Mouse (Mus musculus) neutrophil, adult 83 days (primary cell): ENCODE data around the gene Hap1. TPM values are rescaled to one million over a fixed set of nuclear protein-coding genes. Genes with fewer than 3 reads are reported as not detected.

ENCODE experiments used
- total RNA-seq, 2 experiments: library from RNA; stranded (reverse); gene quantifications; one replicate each; pipeline ENCODE4 v1.2.4; 2023

Hap1 gene
- total RNA-seq = under 1 TPM; 0.59 to 0.73 TPM

GRCm38 (mm10) chr11:100355972-100356818 is at the start of gene Hap1:
Gene Hap1, minus strand, starts transcription at chr11:100356128.

GRCm38 (mm10) chr11:100397600-100398389 is 41.9 kb upstream of the Hap1 start, which contains the start of gene Jup:
Gene Jup, minus strand, starts transcription at chr11:100397763.

GRCm38 (mm10) chr11:100333944-100334457 is 21.9 kb downstream of the Hap1 start, which contains the start of gene Gast:
Gene Gast, plus strand, starts transcription at chr11:100334407.

GRCm38 (mm10) chr11:100319492-100320171 is 36.3 kb downstream of the Hap1 start, which contains the start of gene Eif1:
Gene Eif1, plus strand, starts transcription at chr11:100319885.

Other genes with a start within 250 kb of the Hap1 start
- not detected for gene Krt13, start 234.6 kb downstream of the Hap1 start, total RNA-seq
- not detected for gene Krt15, start 220.2 kb downstream of the Hap1 start, total RNA-seq
- not detected for gene Krt19, start 207.5 kb downstream of the Hap1 start, total RNA-seq
- not detected for gene Krt9, start 162.9 kb downstream of the Hap1 start, total RNA-seq
- gene Krt14, start 148.6 kb downstream of the Hap1 start, total RNA-seq = not detected
- gene Krt16, start 107.2 kb downstream of the Hap1 start, total RNA-seq = not detected
- gene Krt17, start 95.1 kb downstream of the Hap1 start, total RNA-seq = not detected
- gene Krt42, start 86.3 kb downstream of the Hap1 start, total RNA-seq = not detected
- 1,000 to 10,000 TPM; 1,687 to 1,738 TPM for gene Eif1, start 36.2 kb downstream of the Hap1 start, total RNA-seq
- gene Gast, start 21.7 kb downstream of the Hap1 start, total RNA-seq = not detected
- gene Jup, start 41.6 kb upstream of the Hap1 start, total RNA-seq = 10 to 100 TPM; 16.1 to 24.1 TPM
- under 1 TPM in 1 of 2 experiments, not detected in 1; 0.31 TPM for gene P3h4, start 58.7 kb upstream of the Hap1 start, total RNA-seq
- gene Fkbp10, start 59.6 kb upstream of the Hap1 start, total RNA-seq = 1 to 10 TPM; 1.0 to 1.6 TPM
- 1 to 10 TPM; 6.4 to 6.5 TPM for gene Nt5c3b, start 85.7 kb upstream of the Hap1 start, total RNA-seq
- not detected for gene Klhl10, start 85.8 kb upstream of the Hap1 start, total RNA-seq
- 10 to 100 TPM; 10.6 to 12.7 TPM for gene Klhl11, start 116.6 kb upstream of the Hap1 start, total RNA-seq
- gene Acly, start 171.9 kb upstream of the Hap1 start, total RNA-seq = 100 to 1,000 TPM; 119 to 124 TPM
- gene Ttc25, start 189.5 kb upstream of the Hap1 start, total RNA-seq = not detected
- 10 to 100 TPM; 14.2 to 15.8 TPM for gene Cnp, start 218.8 kb upstream of the Hap1 start, total RNA-seq